Mouse (Mus musculus): ENCODE data around the gene Phf21a. TPM values are rescaled to one million over a fixed set of nuclear protein-coding genes. Genes with fewer than 3 reads are reported as not detected.

The Phf21a gene
- polyA plus RNA-seq, 1 experiment from 2014 or later: 20.2 TPM

DNA sequence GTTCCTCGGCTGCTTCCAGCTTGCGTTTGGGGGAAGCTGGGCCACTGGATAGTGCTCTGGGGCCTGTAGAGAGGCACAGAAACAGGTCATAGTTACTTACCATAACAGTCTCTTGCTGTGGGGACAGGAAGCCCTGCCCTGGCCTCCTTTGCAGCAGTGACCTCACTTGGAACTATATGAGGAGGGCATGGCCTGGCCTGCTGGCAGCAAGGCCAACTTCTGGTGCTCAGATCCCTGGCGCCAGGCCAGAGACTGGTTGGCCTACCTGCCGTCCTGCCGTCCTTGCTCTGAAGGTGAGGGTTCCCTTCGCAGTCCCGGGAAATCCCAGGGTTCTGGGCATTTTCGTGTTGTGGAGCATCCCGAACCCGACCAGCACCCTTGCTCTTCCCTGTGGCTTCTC lies 318.8 kb downstream of the Phf21a start:
- no peaks in the 10 kb centered on the region for H3K27me3 ChIP-seq (ENCODE audit: control insufficient read depth, insufficient read depth, low read length)
- no peak for ATAC-seq (ENCODE audit: insufficient number of reproducible peaks, insufficient read depth, low FRiP score, low read depth)
- H3K4me2 ChIP-seq (ENCODE audit: low read length): no peak overlapping the region
- H3K9ac ChIP-seq (ENCODE audit: low read length): no peak overlapping the region
- H3K4me3 ChIP-seq (ENCODE audit: control insufficient read depth in 1 of 2, insufficient read depth in 1 of 2, low read depth in 1 of 2, low read length in 2 of 2): no peak overlapping the region
- WGBS: 89% methylated on average over 10 of the region's 10 CpGs
- H3K36me3 ChIP-seq (ENCODE audit: control insufficient read depth, insufficient read depth, low read length): peaks cover 99% of the 10 kb centered on the region
- H3K4me1 ChIP-seq (ENCODE audit: control insufficient read depth in 2 of 2, insufficient read depth in 2 of 2, low read length in 2 of 2): no peaks in the 10 kb centered on the region
- H3K9me3 ChIP-seq (ENCODE audit: control insufficient read depth, low read length): no peaks in the 10 kb centered on the region
- H3K27ac ChIP-seq (replicated peaks in 1 of 2; ENCODE audit: control insufficient read depth in 1 of 2, insufficient read depth in 1 of 2, low read depth in 2 of 2, low read length in 2 of 2): no peak overlapping the region

MicroRNAs within 50 kb of the gene (microRNA counts, 519-probe panel; counts per million panel counts)
- 4,572 counts per million, percentile 78 among the panel's probes with 10 or more counts for microRNA mmu-miR-1955

Small RNAs within 50 kb of the gene (microRNA-seq; reads per million reads assigned to microRNA genes)
- gene Mir1955 (21.0 reads per million, percentile 31 among the genes with 10 or more reads in this experiment), gene Mir7000 (not detected)

Other genes starting within 250 kb of the Phf21a start
- not detected in 2 replicates for gene Chrm4, start 165.9 kb upstream of the Phf21a start, polyA plus RNA-seq (2014; fragmentation: Nextera tagmentation; extraction: Ambion mirVana)
- gene Mdk, start 160.8 kb upstream of the Phf21a start, polyA plus RNA-seq (2014; fragmentation: Nextera tagmentation; extraction: Ambion mirVana): 352 and 435 TPM in 2 replicates
- 2.8 and 3.5 TPM in 2 replicates for gene Gm9821, start 147.4 kb upstream of the Phf21a start, polyA plus RNA-seq (2014; fragmentation: Nextera tagmentation; extraction: Ambion mirVana)
- gene Dgkz, start 117.3 kb upstream of the Phf21a start, polyA plus RNA-seq (2014; fragmentation: Nextera tagmentation; extraction: Ambion mirVana): 47.8 and 48.2 TPM in 2 replicates
- gene Creb3l1, start 68.6 kb upstream of the Phf21a start, polyA plus RNA-seq (2014; fragmentation: Nextera tagmentation; extraction: Ambion mirVana): 8.8 and 10.2 TPM in 2 replicates

Measured in heart, embryonic 14.5 days (tissue).